Mouse (Mus musculus) liver, postnatal 0 days (tissue): ENCODE results near the gene Zfp970.
"Not testable (repeated sequence)": the region's sequence is repeated elsewhere in the genome, so short reads cannot be mapped to it uniquely, and the experiment has no call there.

Source experiments
- CTCF ChIP-seq: sonication (generic); IDR thresholded peaks from 2 replicates; pipeline ENCODE4 v1.5.1; 2016; ENCODE audit warnings: antibody characterized with exemption, low read depth
- EP300 ChIP-seq: IDR thresholded peaks from 2 replicates; pipeline ENCODE4 v1.6.1; 2016; ENCODE audit warnings: antibody characterized with exemption, low read depth, mild to moderate bottlenecking

GRCm38 (mm10) chr2:177472261-177472660, 7.7 kb downstream of the Zfp970 start:
- TF ChIP-seq CTCF, EP300: not testable (repeated sequence)
